Mouse (Mus musculus) forebrain, embryonic 12.5 days (tissue): ENCODE data around the gene Ccnf. TPM values are rescaled to one million over a fixed set of nuclear protein-coding genes. Genes with fewer than 3 reads are reported as not detected.

Experiments used
- ATAC-seq: fragments of 200-750 bp; cut with Nextera tagmentation; 2 replicates; pipeline ENCODE4 v1.8.0; 2017; ENCODE audit warnings: moderate TSS enrichment; ENCODE audit not compliant: low FRiP score
- H3K27ac ChIP-seq: fragments of 300-500 bp; sonication (generic); 2 replicates; pipeline ENCODE4 v1.5.1; 2016; ENCODE audit warnings: mild to moderate bottlenecking
- H3K27me3 ChIP-seq: fragments of 300-500 bp; sonication (generic); 2 replicates; pipeline ENCODE4 v1.6.1; 2016; ENCODE audit warnings: mild to moderate bottlenecking
- H3K36me3 ChIP-seq: fragments of 300-500 bp; sonication (generic); replicated peaks from 2 replicates; pipeline ENCODE4 v1.6.1; 2016; ENCODE audit warnings: mild to moderate bottlenecking
- H3K4me1 ChIP-seq: fragments of 300-500 bp; sonication (generic); 2 replicates; pipeline ENCODE4 v1.6.1; 2016
- H3K4me2 ChIP-seq: fragments of 300-500 bp; sonication (generic); 2 replicates; pipeline ENCODE4 v1.6.1; 2016; ENCODE audit warnings: mild to moderate bottlenecking, moderate library complexity
- H3K4me3 ChIP-seq: fragments of 300-500 bp; sonication (generic); replicated peaks from 2 replicates; pipeline ENCODE4 v1.5.1; 2016; ENCODE audit warnings: mild to moderate bottlenecking
- H3K9ac ChIP-seq: fragments of 300-500 bp; sonication (generic); 2 replicates; pipeline ENCODE4 v1.6.1; 2016; ENCODE audit warnings: mild to moderate bottlenecking
- H3K9me3 ChIP-seq: fragments of 300-500 bp; sonication (generic); 2 replicates; pipeline ENCODE4 v1.6.1; 2016
- WGBS: fragments of 180-500 bp; shearing (Covaris S2); methylation state at CpG from one replicate; pipeline ENCODE4 v1.1.7; 2016; 5-methylcytosine and 5-hydroxymethylcytosine counted together
- polyA plus RNA-seq: library from polyadenylated mRNA; unstranded; fragments of >200 nt; fragmentation: Nextera tagmentation; extraction: Ambion mirVana; gene quantifications from 2 replicates; pipeline ENCODE4 v1.2.1, GENCODE M21; 2016

The Ccnf gene
- 94.2 and 95.6 TPM in 2 replicates for polyA plus RNA-seq

DNA sequence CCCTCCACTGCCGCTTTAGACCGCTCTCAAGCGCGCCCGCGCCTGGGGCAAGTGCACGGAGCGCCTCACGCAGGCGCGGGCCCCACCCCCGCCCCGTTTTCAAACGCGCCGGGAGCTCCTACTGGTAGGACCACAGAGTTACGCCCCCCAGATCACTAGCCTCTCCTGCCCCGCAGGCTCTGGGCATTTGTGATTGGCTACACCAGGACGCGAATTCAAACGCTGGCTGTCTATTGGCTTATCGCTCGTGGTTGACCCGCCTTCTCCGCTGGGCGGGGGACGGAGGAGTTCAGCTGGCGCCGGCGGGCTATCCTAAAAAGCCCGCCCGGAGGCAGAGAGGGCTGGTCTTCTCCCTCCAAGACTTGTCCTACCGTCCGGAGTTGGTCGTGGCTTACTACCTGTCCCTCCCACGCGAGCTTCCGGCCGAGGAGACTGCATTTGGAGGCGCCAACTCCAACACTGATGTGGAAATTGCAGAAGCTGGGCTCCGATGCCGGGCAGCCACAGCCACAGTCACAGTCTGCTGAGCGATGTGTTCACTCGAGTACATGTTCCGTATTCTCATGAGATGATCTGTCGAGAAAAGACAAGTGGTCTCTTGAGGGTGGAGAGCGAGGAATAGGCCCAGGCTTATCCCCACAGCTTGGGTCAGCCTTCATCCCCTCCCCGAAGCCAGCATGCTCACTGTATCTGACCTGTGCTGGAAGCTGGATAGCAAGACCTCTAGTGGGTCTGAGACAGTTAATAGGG lies at the start of gene Ccnf:
Ccnf (minus strand) TSS at position 165 of the 750 bp plus-strand sequence.
- Histone ChIP-seq H3K4me3 (peak within 1 kb of the TSS; percentile 78), H3K4me2 (peak within 1 kb of the TSS; percentile 71), H3K4me1 (peaks cover 14% of the 10 kb centered on the region), H3K27ac (peak within 1 kb of the TSS; percentile 85), H3K27me3 (no peaks in the 10 kb centered on the region), H3K36me3 (peaks cover 24% of the 10 kb centered on the region), H3K9me3 (no peaks in the 10 kb centered on the region), H3K9ac (peak within 1 kb of the TSS; percentile 85)
- peak; percentile 100 for ATAC-seq
- WGBS: under 1% methylated on average over 48 of the region's 48 CpGs

DNA sequence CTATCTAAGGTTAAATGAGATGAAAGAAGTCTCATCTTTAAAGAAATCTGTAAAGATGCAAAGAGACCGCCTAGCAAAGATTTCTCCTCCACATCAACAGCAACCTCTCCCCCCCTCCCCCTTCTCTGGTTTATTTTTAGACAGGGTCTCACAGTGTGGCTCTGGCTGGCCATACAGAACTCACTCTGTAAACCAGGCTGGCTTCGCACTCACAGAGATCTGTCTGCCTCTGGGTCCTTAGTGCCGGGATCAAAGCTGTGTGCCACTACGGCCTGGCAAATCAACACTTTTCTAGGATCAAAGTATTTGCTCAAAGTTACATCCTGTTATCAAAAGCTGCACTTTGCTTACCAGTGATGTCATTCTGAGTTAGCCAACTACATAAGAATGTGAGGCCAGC lies 49.4 kb upstream of the Ccnf start:
- Histone ChIP-seq H3K9me3 (no peaks in the 10 kb centered on the region), H3K4me1 (no peaks in the 10 kb centered on the region), H3K9ac (no peak overlapping the region), H3K4me3 (no peak overlapping the region), H3K27me3 (no peaks in the 10 kb centered on the region), H3K36me3 (no peaks in the 10 kb centered on the region), H3K27ac (no peak overlapping the region), H3K4me2 (no peak overlapping the region)
- 79% methylated on average over 4 of the region's 4 CpGs for WGBS
- ATAC-seq: no peak

DNA sequence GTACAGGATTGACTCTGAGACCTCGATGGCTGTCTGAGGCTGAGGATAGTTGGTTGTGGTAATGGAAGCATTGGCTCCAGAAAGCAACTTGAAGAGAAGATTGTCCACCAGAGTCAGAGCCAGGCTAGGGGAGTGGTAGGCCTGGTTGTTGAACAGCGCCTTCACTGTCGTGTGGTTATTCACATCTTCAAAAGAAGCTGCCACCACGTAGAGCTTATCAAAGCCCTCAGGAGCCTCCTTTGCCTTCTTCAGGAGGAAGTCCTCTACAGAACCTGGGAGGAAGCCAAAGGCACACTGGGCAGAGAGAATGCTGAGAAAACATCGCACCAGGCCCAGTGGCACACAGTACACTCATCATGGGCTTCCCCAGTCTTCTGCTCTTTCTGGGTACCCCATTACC lies 38.1 kb upstream of the Ccnf start:
- 86% methylated on average over 5 of the region's 5 CpGs for WGBS

DNA sequence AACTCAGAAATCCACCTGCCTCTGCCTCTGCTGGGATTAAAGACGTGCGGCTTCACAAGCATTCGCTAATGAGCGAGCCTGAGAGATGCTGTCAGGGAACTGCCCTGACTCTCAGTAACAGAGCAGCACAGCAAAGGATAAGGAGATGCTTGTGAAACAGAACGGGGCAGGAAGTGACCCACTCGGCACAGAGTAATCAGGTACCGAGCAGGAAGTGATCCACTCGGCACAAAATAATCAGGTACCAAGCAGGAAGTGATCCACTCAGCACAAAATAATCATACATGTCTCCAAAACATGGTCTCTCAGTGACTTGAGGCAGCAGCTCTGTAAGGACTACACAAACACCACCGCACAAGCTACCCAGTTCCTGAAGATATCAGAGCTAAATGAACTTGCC lies 37.2 kb upstream of the Ccnf start:
- Histone ChIP-seq H3K4me1 (no peaks in the 10 kb centered on the region), H3K9me3 (no peaks in the 10 kb centered on the region), H3K36me3 (no peaks in the 10 kb centered on the region), H3K9ac (no peak overlapping the region), H3K4me3 (no peak overlapping the region), H3K27me3 (no peaks in the 10 kb centered on the region), H3K4me2 (no peak overlapping the region), H3K27ac (no peak overlapping the region)
- no peak for ATAC-seq
- WGBS: 85% methylated on average over 9 of the region's 9 CpGs

More for the DNA sequence above, 38.1 kb upstream of the Ccnf start:
- Histone ChIP-seq H3K4me1 (no peaks in the 10 kb centered on the region), H3K4me3 (no peak overlapping the region), H3K36me3 (no peaks in the 10 kb centered on the region), H3K4me2 (no peak overlapping the region), H3K9me3 (no peaks in the 10 kb centered on the region), H3K27me3 (no peaks in the 10 kb centered on the region), H3K27ac (no peak overlapping the region), H3K9ac (no peak overlapping the region)
- no peak for ATAC-seq

DNA sequence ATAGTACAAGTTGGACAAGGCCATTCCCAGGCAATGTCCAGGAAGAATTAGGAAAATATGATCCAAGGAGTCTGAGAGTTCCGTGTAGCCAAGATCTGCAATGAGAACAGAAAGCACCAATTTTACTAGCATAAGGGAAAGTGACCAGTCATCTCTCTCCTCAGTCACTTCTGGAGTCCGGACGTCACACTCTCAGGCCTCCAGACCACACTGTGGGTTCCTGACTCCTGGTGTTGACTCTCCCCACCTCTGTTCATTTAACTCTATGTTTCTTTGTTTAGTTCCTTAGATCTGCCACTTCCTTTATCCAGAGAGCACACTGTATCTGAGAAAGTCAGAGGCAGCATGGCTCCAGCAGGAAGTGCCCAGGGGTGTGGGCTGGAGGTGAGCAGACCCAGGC lies 34.4 kb upstream of the Ccnf start:
- Histone ChIP-seq H3K4me1 (no peaks in the 10 kb centered on the region), H3K27me3 (no peaks in the 10 kb centered on the region), H3K9me3 (no peaks in the 10 kb centered on the region), H3K36me3 (no peaks in the 10 kb centered on the region), H3K9ac (no peak overlapping the region), H3K4me3 (no peak overlapping the region), H3K27ac (no peak overlapping the region), H3K4me2 (no peak overlapping the region)
- WGBS: 74% methylated on average over 3 of the region's 3 CpGs
- ATAC-seq: no peak

DNA sequence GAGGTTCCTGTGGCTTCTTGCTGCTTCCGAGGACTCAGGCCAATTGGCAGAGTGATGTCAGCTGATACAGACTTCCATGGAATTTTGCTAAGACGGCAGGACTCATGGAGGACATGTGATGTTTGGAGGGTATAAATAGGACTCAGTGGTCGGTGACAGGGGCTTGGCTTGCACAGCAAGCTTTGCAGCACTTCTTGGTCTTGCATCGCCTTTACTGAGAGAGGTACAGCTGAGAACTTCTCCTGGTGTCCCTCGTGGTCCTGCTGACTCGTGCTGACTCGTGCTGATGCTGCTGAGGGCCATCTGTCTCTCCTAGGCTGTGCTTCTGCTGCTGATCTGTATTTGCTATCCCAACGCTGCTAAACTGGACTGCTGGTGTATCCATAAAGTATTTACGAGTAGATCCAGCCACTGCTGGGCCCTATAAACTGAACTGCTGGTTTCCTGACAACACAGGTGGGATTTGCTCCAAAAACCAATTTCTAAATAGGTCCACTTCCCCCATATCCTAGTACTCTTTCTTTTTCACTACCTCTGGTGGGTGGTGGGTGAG lies 32.1 kb upstream of the Ccnf start:
- WGBS: 75% methylated on average over 9 of the region's 9 CpGs
- no peaks in the 10 kb centered on the region for H3K36me3 ChIP-seq
- H3K4me2 ChIP-seq: no peak overlapping the region
- no peak for ATAC-seq
- H3K4me3 ChIP-seq: no peak overlapping the region
- no peak overlapping the region for H3K27ac ChIP-seq
- no peaks in the 10 kb centered on the region for H3K4me1 ChIP-seq
- no peak overlapping the region for H3K9ac ChIP-seq
- H3K27me3 ChIP-seq: peaks cover 6% of the 10 kb centered on the region; the same call in 1 of the 2 replicates
- H3K9me3 ChIP-seq: no peaks in the 10 kb centered on the region

DNA sequence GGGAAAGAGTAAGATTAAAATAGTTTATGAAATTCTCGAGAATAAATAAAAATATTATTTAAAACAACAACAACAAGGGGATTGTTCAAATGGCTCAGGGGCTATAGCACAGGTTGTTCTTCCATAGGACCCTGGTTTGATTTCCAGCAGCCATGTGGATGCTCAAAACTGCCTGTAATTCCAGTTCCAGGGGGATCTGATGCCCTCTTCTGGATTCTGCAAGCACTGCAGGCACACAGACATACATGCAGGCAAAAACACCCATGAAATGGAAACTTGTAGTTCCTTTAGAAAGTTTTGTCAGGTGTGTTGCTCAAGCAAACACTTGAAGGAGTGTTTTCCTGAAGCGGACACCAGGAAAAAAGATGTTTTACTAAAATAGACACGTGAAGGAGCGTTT lies 31.4 kb upstream of the Ccnf start:
- no peak for ATAC-seq
- Histone ChIP-seq H3K9ac (no peak overlapping the region), H3K4me2 (no peak overlapping the region), H3K4me3 (no peak overlapping the region), H3K4me1 (no peaks in the 10 kb centered on the region), H3K27me3 (peaks cover 6% of the 10 kb centered on the region; the same call in 1 of the 2 replicates), H3K36me3 (no peaks in the 10 kb centered on the region), H3K9me3 (no peaks in the 10 kb centered on the region), H3K27ac (no peak overlapping the region)
- WGBS: 61% methylated on average over 4 of the region's 4 CpGs

DNA sequence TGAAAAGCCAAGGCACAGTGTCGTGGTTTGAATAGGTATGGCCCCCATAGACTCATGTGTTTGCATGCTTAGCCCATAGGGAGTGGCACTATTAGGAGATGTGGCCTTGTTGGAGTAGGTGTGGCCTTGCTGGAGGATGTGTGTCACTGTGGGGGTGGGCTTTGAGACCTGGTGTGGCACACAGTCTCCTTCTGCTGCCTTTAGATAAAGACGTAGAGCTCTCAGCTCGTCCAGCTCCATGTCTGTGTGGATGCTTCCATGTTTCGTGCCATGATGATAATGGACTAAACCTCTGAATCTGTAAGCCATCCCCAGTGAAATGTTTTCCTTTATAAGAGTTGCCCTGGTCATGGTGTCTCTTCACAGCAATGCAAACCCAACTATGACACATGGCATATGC lies 28.6 kb upstream of the Ccnf start:
- Histone ChIP-seq H3K27me3 (peaks cover 6% of the 10 kb centered on the region; the same call in 1 of the 2 replicates), H3K36me3 (no peaks in the 10 kb centered on the region), H3K27ac (no peak overlapping the region), H3K4me3 (no peak overlapping the region), H3K9ac (no peak overlapping the region), H3K4me2 (no peak overlapping the region), H3K4me1 (no peaks in the 10 kb centered on the region), H3K9me3 (no peaks in the 10 kb centered on the region)
- no peak for ATAC-seq
- WGBS: 88% methylated on average over 4 of the region's 4 CpGs

DNA sequence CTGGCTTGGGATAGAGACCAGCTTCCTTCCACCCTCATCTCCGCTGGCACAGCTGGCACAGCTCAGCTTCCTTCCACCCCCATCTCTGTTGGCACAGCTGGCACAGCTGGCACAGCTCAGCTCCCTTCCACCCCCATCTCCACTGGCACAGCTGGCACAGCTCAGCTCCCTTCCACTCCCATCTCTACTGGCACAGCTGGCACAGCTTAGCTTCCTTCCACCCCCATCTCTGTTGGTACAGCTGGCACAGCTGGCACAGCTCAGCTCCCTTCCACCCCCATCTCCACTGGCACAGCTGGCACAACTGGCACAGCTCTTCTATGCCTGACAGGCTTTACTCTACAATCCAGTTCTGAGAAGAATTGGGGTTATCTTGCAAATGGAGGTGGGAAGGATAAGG lies 15.8 kb upstream of the Ccnf start:
- H3K4me2 ChIP-seq: no peak overlapping the region
- WGBS: 100% methylated on average over 1 of the region's 1 CpGs
- H3K27ac ChIP-seq: no peak overlapping the region
- no peaks in the 10 kb centered on the region for H3K36me3 ChIP-seq
- H3K9me3 ChIP-seq: no peaks in the 10 kb centered on the region
- H3K4me1 ChIP-seq: no peaks in the 10 kb centered on the region
- H3K9ac ChIP-seq: no peak overlapping the region
- H3K27me3 ChIP-seq: 0 out of 2 replicates have a peak, but pooled peaks cover 3% of the 10 kb centered on the region
- no peak overlapping the region for H3K4me3 ChIP-seq
- ATAC-seq: no peak

DNA sequence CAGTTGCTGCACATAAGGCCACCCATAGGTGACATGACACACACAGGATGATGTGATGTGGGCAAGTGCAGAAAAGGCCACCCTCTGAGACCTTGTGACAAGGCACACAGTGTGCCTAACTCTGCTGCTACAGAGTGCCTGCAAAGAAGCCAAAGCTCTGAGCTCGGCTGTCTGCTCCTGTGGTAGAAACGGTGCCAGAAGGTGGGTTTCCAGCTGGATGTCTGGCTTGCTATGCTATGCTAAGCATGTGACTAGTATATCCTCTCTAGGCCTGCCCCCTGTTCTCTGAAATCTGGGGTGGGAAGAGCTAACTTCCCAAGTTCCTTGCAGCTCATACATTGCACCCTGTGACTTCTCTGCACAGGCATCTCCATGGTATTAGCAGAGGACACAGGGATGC lies 13.5 kb upstream of the Ccnf start:
- ATAC-seq: no peak
- Histone ChIP-seq H3K36me3 (no peaks in the 10 kb centered on the region), H3K27me3 (0 out of 2 replicates have a peak, but pooled peaks cover 3% of the 10 kb centered on the region), H3K4me3 (no peak overlapping the region), H3K27ac (no peak overlapping the region), H3K9ac (no peak overlapping the region), H3K9me3 (no peaks in the 10 kb centered on the region), H3K4me1 (no peaks in the 10 kb centered on the region), H3K4me2 (no peak overlapping the region)
- WGBS: 91% methylated on average over 2 of the region's 2 CpGs

DNA sequence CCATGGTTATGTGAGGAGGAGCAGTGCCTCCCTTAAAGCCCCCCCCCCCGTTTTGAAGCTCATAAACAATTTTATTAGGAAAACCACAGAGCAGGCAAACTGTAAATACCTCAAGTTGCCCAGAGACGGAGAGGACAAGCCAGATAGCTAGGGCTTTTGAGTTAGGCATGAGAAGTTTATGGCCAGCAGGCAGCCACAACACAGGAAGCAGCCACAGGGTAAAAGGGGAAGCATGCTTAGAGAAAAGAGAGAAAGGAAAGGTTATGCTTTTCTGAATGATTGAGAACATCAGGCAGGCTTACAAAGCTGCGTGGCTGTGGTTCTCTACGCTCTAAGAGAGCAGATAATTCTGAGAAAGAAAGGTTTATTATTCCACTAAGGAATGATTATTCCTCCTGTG lies 9.2 kb upstream of the Ccnf start:
- WGBS: 82% methylated on average over 4 of the region's 4 CpGs
- Histone ChIP-seq H3K4me2 (no peak overlapping the region), H3K27me3 (no peaks in the 10 kb centered on the region), H3K9ac (no peak overlapping the region), H3K4me3 (no peak overlapping the region), H3K4me1 (no peaks in the 10 kb centered on the region), H3K36me3 (no peaks in the 10 kb centered on the region), H3K27ac (no peak overlapping the region), H3K9me3 (no peaks in the 10 kb centered on the region)
- ATAC-seq: no peak

DNA sequence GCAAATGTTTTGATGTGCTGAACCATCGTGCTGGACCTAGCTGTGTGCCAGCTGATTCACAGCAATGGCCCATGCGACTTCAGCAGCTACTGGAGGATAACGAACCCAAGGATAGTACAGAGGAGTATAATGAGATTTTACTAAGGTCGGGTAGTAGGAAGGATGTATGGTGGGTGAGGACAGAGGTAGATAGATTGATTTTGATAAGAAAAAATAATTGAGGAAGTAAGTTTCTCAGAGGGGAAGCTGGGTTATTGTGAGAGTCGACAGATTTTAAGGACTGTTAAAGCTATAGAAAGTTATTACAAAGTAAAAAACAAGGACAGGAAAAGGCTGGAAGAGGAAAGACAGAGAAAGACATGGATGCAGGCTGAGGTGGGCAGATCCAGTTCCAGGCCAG lies 8.4 kb upstream of the Ccnf start:
- Histone ChIP-seq H3K9ac (no peak overlapping the region), H3K27me3 (no peaks in the 10 kb centered on the region), H3K4me1 (no peaks in the 10 kb centered on the region), H3K4me2 (no peak overlapping the region), H3K36me3 (no peaks in the 10 kb centered on the region), H3K9me3 (no peaks in the 10 kb centered on the region), H3K27ac (no peak overlapping the region), H3K4me3 (no peak overlapping the region)
- 79% methylated on average over 5 of the region's 5 CpGs for WGBS
- no peak for ATAC-seq

DNA sequence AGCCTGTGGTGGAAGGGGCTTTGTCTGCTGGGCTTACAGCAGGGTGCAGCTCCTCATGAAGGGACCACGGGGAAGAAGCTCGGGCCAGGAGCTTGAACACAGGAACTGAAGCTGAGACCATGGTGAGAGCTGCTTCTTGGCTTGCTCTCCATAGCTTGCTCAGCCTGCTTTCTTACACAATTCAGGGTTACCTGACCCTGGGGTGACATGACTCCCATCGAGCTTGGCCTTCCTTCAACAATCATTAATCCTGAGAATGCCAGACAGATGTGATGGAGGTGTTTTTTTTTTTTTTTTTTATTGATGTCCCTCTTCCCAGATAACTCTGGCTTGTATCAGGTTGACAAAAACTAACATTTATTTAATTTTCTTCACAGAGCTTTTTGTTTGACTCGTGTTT lies 7.7 kb upstream of the Ccnf start:
- H3K4me2 ChIP-seq: no peak overlapping the region
- no peak overlapping the region for H3K9ac ChIP-seq
- no peak for ATAC-seq
- H3K27me3 ChIP-seq: no peaks in the 10 kb centered on the region
- H3K4me1 ChIP-seq: no peaks in the 10 kb centered on the region
- 75% methylated on average over 4 of the region's 4 CpGs for WGBS
- no peak overlapping the region for H3K4me3 ChIP-seq
- no peaks in the 10 kb centered on the region for H3K9me3 ChIP-seq
- H3K36me3 ChIP-seq: no peaks in the 10 kb centered on the region
- H3K27ac ChIP-seq: no peak overlapping the region
